Mouse (Mus musculus): ENCODE measurements at regions not wholly inside any gene's neighbourhood (a gene's known extent, or its start where the extent isn't known, plus 50 kb on each side); places are given as distances from the start of the nearest gene placed in this dataset.

- Histone ChIP-seq H3K4me1 (ENCODE audit: insufficient read depth, low read length) (peaks cover under 1% of the 10 kb centered on the region; the same call in 1 of the 2 replicates), H3K4me3 (ENCODE audit: low read length) (no peak overlapping the region), H3K27me3 (ENCODE audit: insufficient read depth, low read length) (no peaks in the 10 kb centered on the region), H3K4me2 (replicated peaks; ENCODE audit: low read depth, low read length) (no peak overlapping the region), H3K36me3 (ENCODE audit: insufficient read depth, low read length) (no peaks in the 10 kb centered on the region), H3K9ac (replicated peaks; ENCODE audit: low read length) (no peak overlapping the region), H3K9me3 (ENCODE audit: low read length) (no peaks in the 10 kb centered on the region), H3K27ac (ENCODE audit: low read length) (no peak overlapping the region)
- ATAC-seq (ENCODE audit: low FRiP score, low TSS enrichment): no peak
- WGBS: 66% methylated on average over 9 of the region's 9 CpGs
Observed at GRCm38 (mm10) chr2:131436149-131436548, 55.1 kb upstream of the Smox start.

GRCm38 (mm10) chr2:131430474-131430873 lies 60.8 kb upstream of the Smox start:
- Histone ChIP-seq H3K27me3 (ENCODE audit: insufficient read depth, low read length) (peaks cover 4% of the 10 kb centered on the region; the same call in 1 of the 2 replicates), H3K4me3 (ENCODE audit: low read length) (no peak overlapping the region), H3K9me3 (ENCODE audit: low read length) (no peaks in the 10 kb centered on the region), H3K9ac (replicated peaks; ENCODE audit: low read length) (no peak overlapping the region), H3K36me3 (ENCODE audit: insufficient read depth, low read length) (no peaks in the 10 kb centered on the region), H3K4me1 (ENCODE audit: insufficient read depth, low read length) (peaks cover 8% of the 10 kb centered on the region; the same call in 1 of the 2 replicates), H3K27ac (ENCODE audit: low read length) (no peak overlapping the region), H3K4me2 (replicated peaks; ENCODE audit: low read depth, low read length) (no peak overlapping the region)
- 50% methylated on average over 4 of the region's 4 CpGs for WGBS
- ATAC-seq (ENCODE audit: low FRiP score, low TSS enrichment): peak; percentile 51; the same call in 1 of the 2 replicates

- H3K4me2 ChIP-seq (replicated peaks; ENCODE audit: low read depth, low read length): no peak overlapping the region
- H3K36me3 ChIP-seq (ENCODE audit: insufficient read depth, low read length): no peaks in the 10 kb centered on the region
- H3K27me3 ChIP-seq (ENCODE audit: insufficient read depth, low read length): peaks cover 4% of the 10 kb centered on the region; the same call in 1 of the 2 replicates
- H3K9ac ChIP-seq (replicated peaks; ENCODE audit: low read length): no peak overlapping the region
- H3K9me3 ChIP-seq (ENCODE audit: low read length): no peaks in the 10 kb centered on the region
- H3K4me1 ChIP-seq (ENCODE audit: insufficient read depth, low read length): peaks cover 8% of the 10 kb centered on the region; the same call in 1 of the 2 replicates
- ATAC-seq (ENCODE audit: low FRiP score, low TSS enrichment): no peak
- no peak overlapping the region for H3K4me3 ChIP-seq (ENCODE audit: low read length)
- H3K27ac ChIP-seq (ENCODE audit: low read length): no peak overlapping the region
- 52% methylated on average over 4 of the region's 4 CpGs for WGBS
Observed at GRCm38 (mm10) chr2:131428089-131428488, 63.2 kb upstream of the Smox start.

GRCm38 (mm10) chr2:131426941-131427340 lies 64.4 kb upstream of the Smox start:
- no peak for ATAC-seq (ENCODE audit: low FRiP score, low TSS enrichment)

GRCm38 (mm10) chr2:131423616-131424320 lies 67.5 kb upstream of the Smox start:
- H3K27ac ChIP-seq (ENCODE audit: low read length): no peak overlapping the region
- WGBS: 69% methylated on average over 11 of the region's 11 CpGs

More at GRCm38 (mm10) chr2:131426941-131427340, 64.4 kb upstream of the Smox start:
- Histone ChIP-seq H3K36me3 (ENCODE audit: insufficient read depth, low read length) (no peaks in the 10 kb centered on the region), H3K4me2 (replicated peaks; ENCODE audit: low read depth, low read length) (no peak overlapping the region), H3K27ac (ENCODE audit: low read length) (no peak overlapping the region), H3K4me3 (ENCODE audit: low read length) (no peak overlapping the region), H3K9ac (replicated peaks; ENCODE audit: low read length) (no peak overlapping the region), H3K9me3 (ENCODE audit: low read length) (no peaks in the 10 kb centered on the region), H3K27me3 (ENCODE audit: insufficient read depth, low read length) (peaks cover 4% of the 10 kb centered on the region; the same call in 1 of the 2 replicates), H3K4me1 (ENCODE audit: insufficient read depth, low read length) (peaks cover 8% of the 10 kb centered on the region; the same call in 1 of the 2 replicates)

GRCm38 (mm10) chr2:131422907-131423445 lies 68.3 kb upstream of the Smox start:
- under 1% methylated on average over 13 of the region's 13 CpGs for WGBS
- peak overlapping the region; percentile 48 for H3K4me3 ChIP-seq (ENCODE audit: low read length)
- H3K36me3 ChIP-seq (ENCODE audit: insufficient read depth, low read length): no peaks in the 10 kb centered on the region
- peak; percentile 81 for ATAC-seq (ENCODE audit: low FRiP score, low TSS enrichment)
- H3K27ac ChIP-seq (ENCODE audit: low read length): no peak overlapping the region
- H3K4me2 ChIP-seq (replicated peaks; ENCODE audit: low read depth, low read length): peak overlapping the region; percentile 64
- H3K9me3 ChIP-seq (ENCODE audit: low read length): no peaks in the 10 kb centered on the region
- H3K4me1 ChIP-seq (ENCODE audit: insufficient read depth, low read length): no peaks in the 10 kb centered on the region
- peak overlapping the region; percentile 48 for H3K9ac ChIP-seq (replicated peaks; ENCODE audit: low read length)
- no peaks in the 10 kb centered on the region for H3K27me3 ChIP-seq (ENCODE audit: insufficient read depth, low read length)

More at GRCm38 (mm10) chr2:131423616-131424320, 67.5 kb upstream of the Smox start:
- ATAC-seq (ENCODE audit: low FRiP score, low TSS enrichment): no peak
- Histone ChIP-seq H3K27me3 (ENCODE audit: insufficient read depth, low read length) (no peaks in the 10 kb centered on the region), H3K36me3 (ENCODE audit: insufficient read depth, low read length) (no peaks in the 10 kb centered on the region), H3K4me2 (replicated peaks; ENCODE audit: low read depth, low read length) (no peak overlapping the region), H3K4me1 (ENCODE audit: insufficient read depth, low read length) (no peaks in the 10 kb centered on the region), H3K4me3 (ENCODE audit: low read length) (no peak overlapping the region), H3K9ac (replicated peaks; ENCODE audit: low read length) (no peak overlapping the region), H3K9me3 (ENCODE audit: low read length) (no peaks in the 10 kb centered on the region)

GRCm38 (mm10) chr2:131418130-131418529 lies 65.4 kb upstream of the Rnf24 start:
- no peak overlapping the region for H3K4me3 ChIP-seq (ENCODE audit: low read length)
- no peaks in the 10 kb centered on the region for H3K36me3 ChIP-seq (ENCODE audit: insufficient read depth, low read length)
- H3K27me3 ChIP-seq (ENCODE audit: insufficient read depth, low read length): no peaks in the 10 kb centered on the region
- no peak overlapping the region for H3K27ac ChIP-seq (ENCODE audit: low read length)
- WGBS: 54% methylated on average over 7 of the region's 7 CpGs
- H3K9ac ChIP-seq (replicated peaks; ENCODE audit: low read length): no peak overlapping the region
- H3K4me1 ChIP-seq (ENCODE audit: insufficient read depth, low read length): no peaks in the 10 kb centered on the region
- no peaks in the 10 kb centered on the region for H3K9me3 ChIP-seq (ENCODE audit: low read length)
- H3K4me2 ChIP-seq (replicated peaks; ENCODE audit: low read depth, low read length): no peak overlapping the region
- ATAC-seq (ENCODE audit: low FRiP score, low TSS enrichment): no peak

GRCm38 (mm10) chr2:131417472-131417871 lies 64.8 kb upstream of the Rnf24 start:
- no peaks in the 10 kb centered on the region for H3K27me3 ChIP-seq (ENCODE audit: insufficient read depth, low read length)
- H3K4me1 ChIP-seq (ENCODE audit: insufficient read depth, low read length): no peaks in the 10 kb centered on the region
- H3K4me3 ChIP-seq (ENCODE audit: low read length): no peak overlapping the region
- no peak for ATAC-seq (ENCODE audit: low FRiP score, low TSS enrichment)
- no peak overlapping the region for H3K27ac ChIP-seq (ENCODE audit: low read length)
- no peaks in the 10 kb centered on the region for H3K36me3 ChIP-seq (ENCODE audit: insufficient read depth, low read length)
- no peaks in the 10 kb centered on the region for H3K9me3 ChIP-seq (ENCODE audit: low read length)
- H3K9ac ChIP-seq (replicated peaks; ENCODE audit: low read length): no peak overlapping the region
- no peak overlapping the region for H3K4me2 ChIP-seq (replicated peaks; ENCODE audit: low read depth, low read length)
- 82% methylated on average over 2 of the region's 2 CpGs for WGBS

GRCm38 (mm10) chr2:131416482-131416881 lies 63.8 kb upstream of the Rnf24 start:
- no peaks in the 10 kb centered on the region for H3K4me1 ChIP-seq (ENCODE audit: insufficient read depth, low read length)
- 33% methylated on average over 6 of the region's 6 CpGs for WGBS
- no peaks in the 10 kb centered on the region for H3K9me3 ChIP-seq (ENCODE audit: low read length)
- H3K36me3 ChIP-seq (ENCODE audit: insufficient read depth, low read length): no peaks in the 10 kb centered on the region
- H3K4me3 ChIP-seq (ENCODE audit: low read length): no peak overlapping the region
- no peaks in the 10 kb centered on the region for H3K27me3 ChIP-seq (ENCODE audit: insufficient read depth, low read length)
- H3K27ac ChIP-seq (ENCODE audit: low read length): no peak overlapping the region
- H3K9ac ChIP-seq (replicated peaks; ENCODE audit: low read length): no peak overlapping the region
- ATAC-seq (ENCODE audit: low FRiP score, low TSS enrichment): 0 out of 2 replicates have a peak, but pooled peaks have one; percentile 39
- no peak overlapping the region for H3K4me2 ChIP-seq (replicated peaks; ENCODE audit: low read depth, low read length)

- WGBS: 63% methylated on average over 5 of the region's 5 CpGs
- H3K9me3 ChIP-seq (ENCODE audit: low read length): no peaks in the 10 kb centered on the region
- H3K4me1 ChIP-seq (ENCODE audit: insufficient read depth, low read length): no peaks in the 10 kb centered on the region
- no peak overlapping the region for H3K4me2 ChIP-seq (replicated peaks; ENCODE audit: low read depth, low read length)
- H3K4me3 ChIP-seq (ENCODE audit: low read length): no peak overlapping the region
- no peak overlapping the region for H3K27ac ChIP-seq (ENCODE audit: low read length)
- H3K9ac ChIP-seq (replicated peaks; ENCODE audit: low read length): no peak overlapping the region
- ATAC-seq (ENCODE audit: low FRiP score, low TSS enrichment): no peak
- H3K36me3 ChIP-seq (ENCODE audit: insufficient read depth, low read length): no peaks in the 10 kb centered on the region
- H3K27me3 ChIP-seq (ENCODE audit: insufficient read depth, low read length): no peaks in the 10 kb centered on the region
Observed at GRCm38 (mm10) chr2:131410906-131411520, 58.3 kb upstream of the Rnf24 start.

Data from kidney, embryonic 16.5 days (tissue).